Mouse (Mus musculus): ENCODE results near the gene Gcsh. TPM values are rescaled to one million over a fixed set of nuclear protein-coding genes. Genes with fewer than 3 reads are reported as not detected.

The Gcsh gene
- total RNA-seq (2021): 10 to 100 TPM; 41.5 to 42.2 TPM
- long read RNA-seq, experiment 1, transcript Gcsh-201 (5 exons, 1,443 nt): major isoform, 66 of 74 reads
- long read RNA-seq, experiment 1, partial matches to known transcripts: 4 of 74 reads
- long read RNA-seq, experiment 1, other reads (novel, unspliced or antisense): 4 of 74 reads
- long read RNA-seq, experiment 2, transcript Gcsh-201 (5 exons, 1,443 nt): major isoform, 67 of 69 reads
- long read RNA-seq, experiment 2, partial matches to known transcripts: 0 of 69 reads
- long read RNA-seq, experiment 2, other reads (novel, unspliced or antisense): 2 of 69 reads

GRCm38 (mm10) chr8:116993095-116993867, at the start of gene Gcsh:
Gene Gcsh, minus strand, starts transcription at chr8:116993537.
- peak; percentile 100 for DNase-seq
- intact Hi-C loops (cut with DNase I; ENCODE audit: low total_unique reads): no loop called here

DNA sequence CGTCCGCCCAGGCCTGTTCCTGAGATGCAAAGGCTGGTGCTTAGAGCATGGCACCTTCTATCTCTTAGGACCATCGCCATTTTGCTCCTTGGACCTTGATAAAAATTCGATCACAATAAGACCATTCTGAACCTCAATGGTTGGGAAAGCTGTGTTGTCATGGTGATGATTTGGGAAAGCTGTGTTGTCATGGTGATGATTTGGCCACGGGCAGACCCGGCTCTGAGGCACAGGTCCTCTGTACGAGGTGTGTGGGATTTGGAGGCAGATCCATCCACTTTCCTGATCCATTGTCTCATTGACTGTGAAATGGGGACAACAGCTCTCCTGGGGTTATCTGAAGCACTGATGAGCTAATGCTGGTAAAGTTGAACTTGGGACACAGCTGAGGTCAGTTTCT, 46.5 kb upstream of the Gcsh start:
- intact Hi-C loops (cut with DNase I; ENCODE audit: low total_unique reads): no loop called here

DNA sequence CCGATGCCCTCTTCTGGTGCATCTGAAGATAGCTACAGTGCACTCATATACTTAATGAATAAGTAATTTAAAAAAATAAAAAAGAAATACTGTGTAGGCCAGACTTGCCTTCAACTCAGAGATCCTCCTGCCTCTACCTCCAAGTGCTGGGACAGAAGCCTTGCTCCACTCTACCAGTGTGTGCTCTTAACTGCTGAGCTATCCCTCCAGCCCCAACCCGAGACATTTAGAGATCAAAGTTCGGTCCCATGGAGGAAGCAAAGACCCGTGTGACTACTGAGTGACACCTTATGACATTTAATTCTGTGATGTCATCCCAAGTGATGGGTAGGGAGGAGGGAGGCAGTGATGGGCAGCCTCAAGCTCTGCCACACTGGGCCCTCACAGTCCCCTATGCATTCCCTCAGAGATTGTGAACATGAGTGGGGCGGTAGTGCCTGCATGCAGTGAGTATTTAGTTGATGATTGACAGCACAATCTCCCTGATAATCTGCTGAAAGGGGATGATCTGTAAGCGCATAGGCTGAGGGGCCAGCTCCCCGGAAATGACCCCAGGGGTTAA, 44.1 kb upstream of the Gcsh start:
- intact Hi-C loops (cut with DNase I; ENCODE audit: low total_unique reads): no loop called here
- DNase-seq: no peak

More for the DNA sequence above, 46.5 kb upstream of the Gcsh start:
- DNase-seq: no peak

- intact Hi-C loops (cut with DNase I; ENCODE audit: low total_unique reads): no loop called here
- DNase-seq: no peak
Measured at GRCm38 (mm10) chr8:117033393-117033792, 40.1 kb upstream of the Gcsh start.

DNA sequence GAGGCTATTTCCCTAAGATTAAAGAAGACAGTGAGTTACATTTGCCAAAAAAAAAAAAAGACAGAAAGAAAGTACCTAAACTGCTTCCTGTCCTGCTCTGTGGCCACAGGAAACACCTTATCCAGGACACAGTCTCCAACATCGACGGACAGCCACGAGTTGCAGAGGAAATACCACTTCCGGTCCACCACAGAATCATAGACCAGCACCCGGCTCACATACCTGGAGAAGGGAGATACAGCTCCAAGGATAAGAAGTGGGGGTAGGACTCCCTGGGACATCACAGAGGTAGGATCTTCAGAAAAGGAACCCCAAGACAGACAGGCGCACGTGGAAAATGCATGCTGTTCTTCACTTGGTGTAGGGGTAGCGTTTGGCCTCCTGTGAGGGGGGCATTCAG, 39.3 kb upstream of the Gcsh start:
- DNase-seq: no peak
- intact Hi-C loops (cut with DNase I; ENCODE audit: low total_unique reads): no loop called here

GRCm38 (mm10) chr8:117031476-117031875, 38.1 kb upstream of the Gcsh start:
- intact Hi-C loops (cut with DNase I; ENCODE audit: low total_unique reads): no loop called here
- DNase-seq: no peak

GRCm38 (mm10) chr8:117028686-117029085, 35.3 kb upstream of the Gcsh start:
- no peak for DNase-seq
- intact Hi-C loops (cut with DNase I; ENCODE audit: low total_unique reads): no loop called here

GRCm38 (mm10) chr8:117027601-117028000, 34.3 kb upstream of the Gcsh start:
- intact Hi-C loops (cut with DNase I; ENCODE audit: low total_unique reads): no loop called here
- DNase-seq: no peak

GRCm38 (mm10) chr8:117022297-117022993, 29.1 kb upstream of the Gcsh start:
- intact Hi-C loops (cut with DNase I; ENCODE audit: low total_unique reads): no loop called here
- no peak for DNase-seq

- intact Hi-C loops (cut with DNase I; ENCODE audit: low total_unique reads): no loop called here
- DNase-seq: no peak
Measured at GRCm38 (mm10) chr8:117019323-117020275, 26.3 kb upstream of the Gcsh start.

DNA sequence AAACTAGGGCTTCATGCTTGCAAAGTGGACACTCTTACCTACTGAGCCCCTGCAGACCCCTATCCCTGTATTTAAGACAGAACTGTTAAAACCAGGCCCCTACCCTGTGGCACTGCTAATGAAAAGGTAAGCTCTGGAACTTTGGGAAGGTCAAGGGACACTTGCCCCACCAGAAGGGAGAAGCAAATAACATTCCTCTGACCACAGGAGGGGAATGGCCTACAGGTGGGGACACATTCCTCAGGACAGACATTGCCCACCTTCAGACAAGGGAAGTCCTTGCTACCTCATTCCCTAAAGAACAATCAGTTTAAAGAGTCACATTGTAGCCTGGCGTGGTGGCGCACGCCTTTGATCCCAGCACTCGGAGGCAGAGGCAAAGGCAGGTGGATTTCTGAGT, 24.6 kb upstream of the Gcsh start:
- intact Hi-C loops (cut with DNase I; ENCODE audit: low total_unique reads): no loop called here

GRCm38 (mm10) chr8:117017006-117017405, 23.7 kb upstream of the Gcsh start:
- intact Hi-C loops (cut with DNase I; ENCODE audit: low total_unique reads): no loop called here
- DNase-seq: no peak

More for the DNA sequence above, 24.6 kb upstream of the Gcsh start:
- DNase-seq: no peak

DNA sequence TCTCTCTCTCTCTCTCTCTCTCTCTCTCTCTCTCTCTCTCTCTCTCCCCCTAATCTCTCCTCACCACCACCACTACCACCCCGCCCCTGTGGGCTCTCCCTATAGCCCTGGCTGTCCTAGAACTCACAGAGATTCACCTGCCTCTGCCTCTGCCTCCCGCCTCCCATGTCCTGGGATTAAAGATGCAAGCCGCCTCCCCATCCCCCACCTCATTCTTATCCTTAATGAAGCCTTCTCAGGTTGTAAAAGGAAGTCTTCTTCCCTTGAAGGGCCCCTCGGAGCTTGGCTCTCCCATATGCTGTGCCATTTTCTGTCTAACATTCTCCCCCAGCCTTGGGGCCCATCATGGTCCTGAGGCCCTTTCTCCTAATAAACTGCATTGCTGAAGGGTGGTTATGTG, 22.3 kb upstream of the Gcsh start:
- intact Hi-C loops (cut with DNase I; ENCODE audit: low total_unique reads): no loop called here
- no peak for DNase-seq

DNA sequence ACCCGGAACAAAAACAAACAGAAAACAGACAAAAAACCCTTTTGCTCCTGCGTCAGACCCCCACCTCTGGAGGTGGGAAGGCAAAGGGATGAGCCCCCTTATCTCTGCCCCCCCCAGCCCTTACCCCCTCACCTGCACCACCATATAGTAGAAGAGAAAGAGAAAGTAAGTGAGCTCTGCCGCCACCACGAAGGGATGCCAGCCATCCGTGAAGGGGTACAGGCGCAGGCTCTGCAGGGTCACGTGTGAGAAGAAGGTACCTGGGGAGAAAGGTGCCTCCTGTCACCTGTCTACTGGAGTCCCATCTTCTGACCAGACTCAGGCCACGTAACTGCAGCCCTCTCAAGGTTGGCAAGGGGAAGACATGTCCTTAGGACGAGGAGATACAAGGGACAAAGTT, 18.0 kb upstream of the Gcsh start:
- DNase-seq: no peak
- intact Hi-C loops (cut with DNase I; ENCODE audit: low total_unique reads): no loop called here

GRCm38 (mm10) chr8:116994016-116994716, 829 bp upstream of the Gcsh start:
- intact Hi-C loops (cut with DNase I; ENCODE audit: low total_unique reads): no loop called here
- no peak for DNase-seq

- DNase-seq: no peak
- intact Hi-C loops (cut with DNase I; ENCODE audit: low total_unique reads): no loop called here
Measured at GRCm38 (mm10) chr8:116992176-116992971, 963 bp downstream of the Gcsh start.

DNA sequence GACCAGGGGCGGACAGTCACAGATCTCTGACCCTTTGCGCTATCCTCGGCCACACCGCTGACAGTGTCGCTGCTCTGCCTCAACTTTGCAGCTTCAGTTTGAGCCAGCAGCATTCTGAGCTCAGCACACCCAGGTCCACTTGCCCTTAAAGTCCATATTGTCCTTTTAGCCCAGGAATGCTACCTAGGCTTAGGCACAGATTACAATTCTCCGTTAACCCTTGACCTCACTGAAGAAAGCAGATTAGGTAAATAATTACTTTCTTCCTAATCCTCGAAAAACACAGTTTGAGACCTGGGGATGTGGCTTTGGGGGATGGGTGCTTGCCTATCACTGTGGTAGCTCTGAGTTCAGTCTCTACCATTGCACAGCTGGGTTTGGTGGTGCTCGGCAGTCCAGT, 2.1 kb downstream of the Gcsh start:
- no peak for DNase-seq
- intact Hi-C loops (cut with DNase I; ENCODE audit: low total_unique reads): no loop called here

DNA sequence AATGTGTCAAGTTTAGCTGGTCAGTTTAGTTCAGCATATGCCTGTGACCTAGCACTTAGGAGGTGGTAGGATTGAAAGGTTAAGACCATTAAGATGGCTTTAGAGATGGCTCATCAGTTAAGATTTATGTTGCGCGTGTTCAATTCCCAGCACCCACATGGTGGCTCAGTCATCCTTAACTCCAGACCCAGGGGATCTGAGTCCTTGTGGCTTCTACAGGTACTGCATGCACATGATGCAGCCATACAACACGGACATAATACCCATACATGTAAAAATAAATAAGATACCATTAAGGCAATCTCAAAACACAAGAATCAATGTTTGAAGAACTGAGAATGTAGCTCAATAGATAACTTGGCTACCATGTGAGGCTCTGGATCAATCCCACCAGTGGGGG, 3.5 kb downstream of the Gcsh start:
- DNase-seq: no peak
- intact Hi-C loops (cut with DNase I; ENCODE audit: low total_unique reads): no loop called here

Data from gastrocnemius, postnatal 14 days (tissue).